Mouse (Mus musculus) left cerebral cortex, postnatal 25 days (tissue): ENCODE data around the gene Unc93b1. TPM values are rescaled to one million over a fixed set of nuclear protein-coding genes. Genes with fewer than 3 reads are reported as not detected.

ENCODE experiments used
- total RNA-seq, 2 experiments: library from RNA; stranded (reverse); gene quantifications; 2 replicates each; pipeline ENCODE4 v1.2.3; 2021

The Unc93b1 gene
- total RNA-seq, 2 experiments from 2014 or later, result 14.1 to 16.1 TPM

Other genes with a start within 250 kb of the Unc93b1 start
- 10 to 100 TPM in 1 of 2 experiments, 1 to 10 TPM in 1; 9.1 to 10.0 TPM for gene Lrp5, start 248.6 kb upstream of the Unc93b1 start, total RNA-seq
- 10 to 100 TPM; 35.1 TPM for gene 1810055G02Rik, start 226.9 kb upstream of the Unc93b1 start, total RNA-seq
- 10 to 100 TPM; 50.7 to 52.3 TPM for gene Kmt5b, start 167.8 kb upstream of the Unc93b1 start, total RNA-seq
- 10 to 100 TPM; 82.8 to 93.7 TPM for gene Chka, start 83.4 kb upstream of the Unc93b1 start, total RNA-seq
- gene Tcirg1, start 28.1 kb upstream of the Unc93b1 start, total RNA-seq, result 10 to 100 TPM; 15.3 to 16.4 TPM
- 100 to 1,000 TPM; 124 to 137 TPM for gene Ndufs8, start 22.4 kb upstream of the Unc93b1 start, total RNA-seq
- 1 to 10 TPM; 2.2 to 2.4 TPM for gene Aldh3b1, start 5.4 kb upstream of the Unc93b1 start, total RNA-seq
- gene Aldh3b3, start 23.5 kb downstream of the Unc93b1 start, total RNA-seq, result under 1 TPM in 1 of 2 experiments, not detected in 1; 0.11 TPM
- gene Aldh3b2, start 37.1 kb downstream of the Unc93b1 start, total RNA-seq, result 1 to 10 TPM; 1.7 to 2.1 TPM
- gene Acy3, start 51.4 kb downstream of the Unc93b1 start, total RNA-seq, result 1 to 10 TPM; 3.2 to 3.4 TPM
- gene Tbx10, start 57.6 kb downstream of the Unc93b1 start, total RNA-seq, result not detected
- gene Nudt8, start 65.4 kb downstream of the Unc93b1 start, total RNA-seq, result 1 to 10 TPM; 7.0 to 7.3 TPM
- 1 to 10 TPM; 1.1 to 1.6 TPM for gene Gm49405, start 65.4 kb downstream of the Unc93b1 start, total RNA-seq
- 1 to 10 TPM; 4.4 to 5.1 TPM for gene Doc2g, start 68.1 kb downstream of the Unc93b1 start, total RNA-seq
- gene Ndufv1, start 77.6 kb downstream of the Unc93b1 start, total RNA-seq, result 100 to 1,000 TPM; 221 to 241 TPM
- 100 to 1,000 TPM; 266 to 294 TPM for gene Gstp1, start 102.8 kb downstream of the Unc93b1 start, total RNA-seq
- gene Gstp2, start 110.8 kb downstream of the Unc93b1 start, total RNA-seq, result 10 to 100 TPM; 30.7 to 33.1 TPM
- not detected for gene Gstp3, start 124.4 kb downstream of the Unc93b1 start, total RNA-seq
- not detected for gene Cabp2, start 146.4 kb downstream of the Unc93b1 start, total RNA-seq
- 10 to 100 TPM; 31.8 to 35.3 TPM for gene Cdk2ap2, start 162.0 kb downstream of the Unc93b1 start, total RNA-seq
- gene Pitpnm1, start 164.8 kb downstream of the Unc93b1 start, total RNA-seq, result 100 to 1,000 TPM; 208 to 215 TPM
- 100 to 1,000 TPM; 116 to 118 TPM for gene Aip, start 190.7 kb downstream of the Unc93b1 start, total RNA-seq
- not detected for gene Gpr152, start 204.6 kb downstream of the Unc93b1 start, total RNA-seq
- not detected for gene Cabp4, start 208.8 kb downstream of the Unc93b1 start, total RNA-seq
- 10 to 100 TPM; 75.6 to 82.8 TPM for gene Coro1b, start 213.4 kb downstream of the Unc93b1 start, total RNA-seq
- 1 to 10 TPM; 1.1 to 2.0 TPM for gene Ptprcap, start 218.4 kb downstream of the Unc93b1 start, total RNA-seq
- 10 to 100 TPM; 28.5 to 32.0 TPM for gene Rps6kb2, start 228.2 kb downstream of the Unc93b1 start, total RNA-seq
- gene Carns1, start 240.3 kb downstream of the Unc93b1 start, total RNA-seq, result 1 to 10 TPM; 6.6 to 8.7 TPM